Mouse (Mus musculus): Measurements from ENCODE around the gene Cdkn2aip. TPM values are rescaled to one million over a fixed set of nuclear protein-coding genes. Genes with fewer than 3 reads are reported as not detected.

Gene Cdkn2aip
- polyA plus RNA-seq, 1 experiment from 2014 or later: 37.7 TPM

- no peaks in the 10 kb centered on the region for H3K36me3 ChIP-seq (ENCODE audit: control insufficient read depth, insufficient read depth, low read length)
- under 1% methylated on average over 20 of the region's 20 CpGs for WGBS
- H3K4me1 ChIP-seq (ENCODE audit: control insufficient read depth, insufficient read depth, low read length): no peaks in the 10 kb centered on the region
- H3K4me3 ChIP-seq (ENCODE audit: low read depth, low read length): peak overlapping the region; percentile 94
- no peaks in the 10 kb centered on the region for H3K27me3 ChIP-seq (ENCODE audit: control insufficient read depth, insufficient read depth, low read length)
- H3K27ac ChIP-seq (replicated peaks; ENCODE audit: low read depth, low read length): peak overlapping the region; percentile 94
- H3K9me3 ChIP-seq (ENCODE audit: control insufficient read depth, low read length): no peaks in the 10 kb centered on the region
- DNase-seq (ENCODE audit: low spot score) (peak; percentile 70), ATAC-seq (ENCODE audit: insufficient number of reproducible peaks, low FRiP score, low TSS enrichment, low read depth) (peak; percentile 2)
- peak overlapping the region; percentile 91 for H3K9ac ChIP-seq (ENCODE audit: low read length)
- peak overlapping the region; percentile 67 for H3K4me2 ChIP-seq (ENCODE audit: low read depth, severe bottlenecking)
Measured at GRCm38 (mm10) chr8:47675786-47676185, 37.9 kb downstream of the Cdkn2aip start.

- Histone ChIP-seq H3K9me3 (ENCODE audit: control insufficient read depth, low read length) (no peaks in the 10 kb centered on the region), H3K4me2 (ENCODE audit: low read depth, severe bottlenecking) (peak within 1 kb of the TSS; percentile 81), H3K4me3 (ENCODE audit: low read depth, low read length) (peak within 1 kb of the TSS; percentile 94), H3K36me3 (ENCODE audit: control insufficient read depth, insufficient read depth, low read length) (no peaks in the 10 kb centered on the region), H3K9ac (ENCODE audit: low read length) (peak within 1 kb of the TSS; percentile 91), H3K27ac (replicated peaks; ENCODE audit: low read depth, low read length) (peak within 1 kb of the TSS; percentile 94), H3K27me3 (ENCODE audit: control insufficient read depth, insufficient read depth, low read length) (no peaks in the 10 kb centered on the region), H3K4me1 (ENCODE audit: control insufficient read depth, insufficient read depth, low read length) (no peaks in the 10 kb centered on the region)
- under 1% methylated on average over 86 of the region's 106 CpGs for WGBS
- DNase-seq (ENCODE audit: low spot score) (peak; percentile 100), ATAC-seq (ENCODE audit: insufficient number of reproducible peaks, low FRiP score, low TSS enrichment, low read depth) (peak; percentile 91)
Measured at GRCm38 (mm10) chr8:47674777-47675710, 38.7 kb downstream of the Cdkn2aip start, which contains the start of gene Ing2. Gene Ing2, minus strand, starts transcription at chr8:47675556.

DNA sequence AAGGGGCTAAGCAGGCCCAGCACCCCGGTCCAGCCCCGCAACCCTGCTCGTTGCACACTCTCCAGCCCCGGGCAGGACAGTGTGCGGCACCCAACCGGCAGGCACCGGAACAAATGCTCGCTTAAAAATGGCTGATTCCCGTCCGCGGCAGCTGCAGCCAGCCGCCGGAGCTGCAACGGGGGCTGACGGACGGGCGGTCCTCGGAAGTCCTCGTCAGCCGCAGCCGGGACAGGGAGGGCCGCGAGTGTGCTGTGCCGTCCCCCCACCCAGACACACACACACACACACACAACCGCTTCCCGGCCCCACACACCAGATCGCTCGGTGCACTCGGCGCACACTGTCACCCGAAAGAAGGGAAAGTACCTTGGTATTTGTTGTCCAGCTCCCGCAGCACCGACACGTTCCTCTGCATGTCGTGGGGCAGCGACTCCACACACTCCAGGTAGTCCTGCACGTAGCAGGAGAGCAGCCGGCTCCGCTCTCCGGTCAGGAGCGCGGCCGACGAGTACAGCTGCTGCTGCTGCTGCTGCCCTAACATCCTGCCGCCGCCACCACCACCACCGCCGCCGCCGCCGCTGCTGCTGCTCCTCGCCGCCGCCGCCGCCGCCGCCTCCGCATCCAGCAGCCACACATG lies 39.5 kb downstream of the Cdkn2aip start:
- peak; percentile 40 for ATAC-seq (ENCODE audit: insufficient number of reproducible peaks, low FRiP score, low TSS enrichment, low read depth)
- Histone ChIP-seq H3K4me2 (ENCODE audit: low read depth, severe bottlenecking) (peak overlapping the region; percentile 81), H3K27ac (replicated peaks; ENCODE audit: low read depth, low read length) (peak overlapping the region; percentile 48; the same call in 1 of the 2 replicates), H3K27me3 (ENCODE audit: control insufficient read depth, insufficient read depth, low read length) (no peaks in the 10 kb centered on the region), H3K9me3 (ENCODE audit: control insufficient read depth, low read length) (no peaks in the 10 kb centered on the region), H3K36me3 (ENCODE audit: control insufficient read depth, insufficient read depth, low read length) (no peaks in the 10 kb centered on the region), H3K9ac (ENCODE audit: low read length) (peak overlapping the region; percentile 80), H3K4me1 (ENCODE audit: control insufficient read depth, insufficient read depth, low read length) (no peaks in the 10 kb centered on the region), H3K4me3 (ENCODE audit: low read depth, low read length) (peak overlapping the region; percentile 94)
- WGBS: 0% methylated on average over 43 of the region's 59 CpGs
- no peak for DNase-seq (ENCODE audit: low spot score)

DNA sequence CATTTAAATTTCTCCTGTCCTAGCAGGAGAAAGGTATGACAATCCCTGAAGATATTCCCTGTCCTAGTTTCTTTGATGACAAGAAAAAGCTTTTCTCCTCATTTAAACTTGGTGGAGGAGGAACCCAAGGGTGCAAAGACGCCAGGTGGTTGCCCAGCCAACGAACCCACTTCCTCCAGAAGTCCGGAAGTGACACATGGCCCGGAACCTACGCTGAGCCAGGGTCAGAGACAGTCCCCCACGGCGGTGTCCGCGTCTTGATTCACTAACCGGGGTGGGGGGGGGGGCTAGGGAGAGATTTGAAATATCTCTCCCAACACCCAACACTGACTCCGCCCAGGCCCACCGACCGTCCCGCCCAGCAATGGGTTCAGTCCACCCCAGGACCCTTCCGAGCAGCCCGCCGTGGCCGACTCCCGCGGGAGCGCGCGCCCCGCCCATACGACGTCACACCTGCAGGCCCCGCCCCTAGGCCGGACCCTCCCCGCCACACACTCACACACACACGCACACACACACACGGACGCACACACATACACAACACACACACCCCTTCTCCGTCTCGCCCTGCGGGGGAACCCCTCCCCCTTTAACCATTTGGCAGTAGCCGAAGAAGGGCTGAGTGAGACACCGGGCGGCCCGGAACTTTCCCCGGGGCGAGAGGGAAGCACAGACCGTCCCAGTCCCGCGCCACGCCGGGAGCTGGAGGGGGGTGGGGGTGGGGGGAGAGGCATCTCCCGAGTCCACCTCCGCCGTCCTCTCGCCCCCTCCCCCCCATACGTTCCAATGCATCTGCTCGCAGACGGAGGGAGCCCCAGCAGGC lies 40.2 kb downstream of the Cdkn2aip start:
- WGBS: under 1% methylated on average over 50 of the region's 53 CpGs
- Histone ChIP-seq H3K9me3 (ENCODE audit: control insufficient read depth, low read length) (no peaks in the 10 kb centered on the region), H3K27me3 (ENCODE audit: control insufficient read depth, insufficient read depth, low read length) (no peaks in the 10 kb centered on the region), H3K27ac (replicated peaks; ENCODE audit: low read depth, low read length) (peak overlapping the region; percentile 48; the same call in 1 of the 2 replicates), H3K4me1 (ENCODE audit: control insufficient read depth, insufficient read depth, low read length) (no peaks in the 10 kb centered on the region), H3K4me2 (ENCODE audit: low read depth, severe bottlenecking) (peak overlapping the region; percentile 81), H3K4me3 (ENCODE audit: low read depth, low read length) (peak overlapping the region; percentile 94), H3K9ac (ENCODE audit: low read length) (peak overlapping the region; percentile 80), H3K36me3 (ENCODE audit: control insufficient read depth, insufficient read depth, low read length) (no peaks in the 10 kb centered on the region)
- DNase-seq (ENCODE audit: low spot score) (peak; percentile 95), ATAC-seq (ENCODE audit: insufficient number of reproducible peaks, low FRiP score, low TSS enrichment, low read depth) (peak; percentile 55)

DNA sequence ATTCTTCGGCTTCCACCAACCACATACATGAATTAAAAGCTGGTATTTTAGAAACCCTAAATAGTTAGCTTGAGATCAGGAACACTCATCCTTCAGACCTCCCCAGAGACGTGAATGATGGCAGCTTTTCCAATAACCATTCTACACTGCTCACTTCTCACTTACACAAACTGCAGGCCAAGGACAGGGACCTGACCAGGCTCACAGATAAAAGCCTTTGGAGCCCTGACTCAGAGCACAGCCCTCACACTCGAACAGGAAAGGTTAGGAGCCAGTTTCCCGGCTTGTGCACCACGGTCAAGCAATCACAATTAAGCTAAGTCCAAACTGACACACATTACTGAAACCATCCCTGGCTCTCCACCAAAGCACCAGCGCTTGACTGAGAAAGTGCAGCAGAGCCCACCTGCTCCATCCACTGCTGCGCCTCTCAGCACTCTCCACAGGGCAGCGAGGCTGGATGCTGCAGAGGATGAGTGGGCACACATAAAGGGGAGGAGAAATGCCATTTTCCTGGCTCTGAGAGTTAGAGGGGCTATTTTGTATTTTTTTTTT lies 49.4 kb downstream of the Cdkn2aip start:
- Histone ChIP-seq H3K4me1 (ENCODE audit: control insufficient read depth, insufficient read depth, low read length) (no peaks in the 10 kb centered on the region), H3K9me3 (ENCODE audit: control insufficient read depth, low read length) (no peaks in the 10 kb centered on the region), H3K27ac (replicated peaks; ENCODE audit: low read depth, low read length) (no peak overlapping the region), H3K4me2 (ENCODE audit: low read depth, severe bottlenecking) (no peak overlapping the region), H3K9ac (ENCODE audit: low read length) (no peak overlapping the region), H3K27me3 (ENCODE audit: control insufficient read depth, insufficient read depth, low read length) (no peaks in the 10 kb centered on the region), H3K4me3 (ENCODE audit: low read depth, low read length) (no peak overlapping the region), H3K36me3 (ENCODE audit: control insufficient read depth, insufficient read depth, low read length) (no peaks in the 10 kb centered on the region)
- WGBS: 86% methylated on average over 8 of the region's 8 CpGs
- ATAC-seq (ENCODE audit: insufficient number of reproducible peaks, low FRiP score, low TSS enrichment, low read depth): no peak
- no peak for DNase-seq (ENCODE audit: low spot score)

- Histone ChIP-seq H3K4me2 (ENCODE audit: low read depth, severe bottlenecking) (no peak overlapping the region), H3K9me3 (ENCODE audit: control insufficient read depth, low read length) (no peaks in the 10 kb centered on the region), H3K36me3 (ENCODE audit: control insufficient read depth, insufficient read depth, low read length) (no peaks in the 10 kb centered on the region), H3K4me3 (ENCODE audit: low read depth, low read length) (no peak overlapping the region), H3K27ac (replicated peaks; ENCODE audit: low read depth, low read length) (no peak overlapping the region), H3K9ac (ENCODE audit: low read length) (no peak overlapping the region), H3K27me3 (ENCODE audit: control insufficient read depth, insufficient read depth, low read length) (no peaks in the 10 kb centered on the region), H3K4me1 (ENCODE audit: control insufficient read depth, insufficient read depth, low read length) (no peaks in the 10 kb centered on the region)
- 79% methylated on average over 5 of the region's 5 CpGs for WGBS
- no peak for ATAC-seq (ENCODE audit: insufficient number of reproducible peaks, low FRiP score, low TSS enrichment, low read depth)
- DNase-seq (ENCODE audit: low spot score): no peak
Measured at GRCm38 (mm10) chr8:47663201-47663600, 50.5 kb downstream of the Cdkn2aip start.

DNA sequence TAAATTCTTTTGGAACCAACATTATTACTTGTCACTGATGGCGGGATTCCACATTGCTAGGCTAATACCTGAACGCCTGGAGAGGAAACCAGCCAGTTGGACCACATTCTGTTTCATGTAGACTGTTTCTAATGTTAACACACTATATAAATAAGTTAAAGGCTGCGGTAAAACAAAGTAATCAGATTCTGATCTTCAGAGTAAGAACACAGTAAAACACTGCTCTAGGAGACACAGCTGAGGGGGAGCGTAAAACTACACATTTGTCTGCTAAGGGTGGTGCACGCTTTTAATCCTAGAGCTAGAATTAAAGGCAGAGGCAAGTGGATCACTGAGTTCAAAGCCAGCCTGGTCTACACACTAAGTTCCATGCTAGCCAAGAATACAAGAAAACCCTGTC lies 51.0 kb downstream of the Cdkn2aip start:
- 90% methylated on average over 5 of the region's 5 CpGs for WGBS
- no peak for ATAC-seq (ENCODE audit: insufficient number of reproducible peaks, low FRiP score, low TSS enrichment, low read depth)

DNA sequence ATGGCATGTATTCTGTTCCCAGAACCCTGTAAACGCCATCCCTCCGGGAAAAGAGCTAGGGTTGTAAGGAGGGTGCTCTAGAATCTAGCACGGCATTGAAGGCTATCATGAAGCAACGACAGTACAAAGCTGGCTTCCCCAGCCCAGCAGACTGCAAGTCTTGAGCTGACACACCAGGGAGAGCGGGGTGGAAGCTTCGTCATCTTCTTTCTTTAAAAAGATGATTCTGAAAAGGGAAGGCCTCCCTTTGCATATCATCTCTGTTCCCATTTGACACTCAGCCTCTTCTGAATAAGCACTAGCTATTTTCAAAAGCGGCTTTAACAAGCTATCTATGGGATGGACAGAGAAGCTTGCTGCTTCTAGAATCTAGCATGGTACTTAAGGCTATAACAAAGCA lies 53.3 kb downstream of the Cdkn2aip start:
- no peaks in the 10 kb centered on the region for H3K4me1 ChIP-seq (ENCODE audit: control insufficient read depth, insufficient read depth, low read length)
- H3K27ac ChIP-seq (replicated peaks; ENCODE audit: low read depth, low read length): no peak overlapping the region
- H3K9me3 ChIP-seq (ENCODE audit: control insufficient read depth, low read length): no peaks in the 10 kb centered on the region
- ATAC-seq (ENCODE audit: insufficient number of reproducible peaks, low FRiP score, low TSS enrichment, low read depth): no peak
- no peak for DNase-seq (ENCODE audit: low spot score)
- H3K4me2 ChIP-seq (ENCODE audit: low read depth, severe bottlenecking): no peak overlapping the region
- H3K27me3 ChIP-seq (ENCODE audit: control insufficient read depth, insufficient read depth, low read length): no peaks in the 10 kb centered on the region
- no peak overlapping the region for H3K9ac ChIP-seq (ENCODE audit: low read length)
- H3K36me3 ChIP-seq (ENCODE audit: control insufficient read depth, insufficient read depth, low read length): no peaks in the 10 kb centered on the region
- H3K4me3 ChIP-seq (ENCODE audit: low read depth, low read length): no peak overlapping the region
- 87% methylated on average over 7 of the region's 7 CpGs for WGBS

More for the DNA sequence above, 51.0 kb downstream of the Cdkn2aip start:
- Histone ChIP-seq H3K9ac (ENCODE audit: low read length) (no peak overlapping the region), H3K27me3 (ENCODE audit: control insufficient read depth, insufficient read depth, low read length) (no peaks in the 10 kb centered on the region), H3K9me3 (ENCODE audit: control insufficient read depth, low read length) (no peaks in the 10 kb centered on the region), H3K4me3 (ENCODE audit: low read depth, low read length) (no peak overlapping the region), H3K4me2 (ENCODE audit: low read depth, severe bottlenecking) (no peak overlapping the region), H3K4me1 (ENCODE audit: control insufficient read depth, insufficient read depth, low read length) (no peaks in the 10 kb centered on the region), H3K27ac (replicated peaks; ENCODE audit: low read depth, low read length) (no peak overlapping the region), H3K36me3 (ENCODE audit: control insufficient read depth, insufficient read depth, low read length) (no peaks in the 10 kb centered on the region)
- no peak for DNase-seq (ENCODE audit: low spot score)
